Mouse (Mus musculus) liver, embryonic 12.5 days (tissue): ENCODE results near the gene Tpbpb. TPM values are rescaled to one million over a fixed set of nuclear protein-coding genes. Genes with fewer than 3 reads are reported as not detected.
"Not testable (repeated sequence)": the region's sequence is repeated elsewhere in the genome, so short reads cannot be mapped to it uniquely, and the experiment has no call there.

Source experiments
- ATAC-seq: fragments of 200-750 bp; cut with Nextera tagmentation; 2 replicates; pipeline ENCODE4 v1.8.0; 2017; ENCODE audit warnings: moderate number of reproducible peaks, mild to moderate bottlenecking, moderate library complexity
- H3K27ac ChIP-seq: fragments of 300-500 bp; sonication (generic); 2 replicates; pipeline ENCODE4 v1.5.1; 2016; ENCODE audit warnings: mild to moderate bottlenecking
- H3K27me3 ChIP-seq: fragments of 300-500 bp; sonication (generic); replicated peaks from 2 replicates; pipeline ENCODE4 v1.6.1; 2016; ENCODE audit warnings: mild to moderate bottlenecking, moderate library complexity
- H3K36me3 ChIP-seq: fragments of 300-500 bp; sonication (generic); 2 replicates; pipeline ENCODE4 v1.6.1; 2016; ENCODE audit warnings: mild to moderate bottlenecking, moderate library complexity
- H3K4me1 ChIP-seq: fragments of 300-500 bp; sonication (generic); 2 replicates; pipeline ENCODE4 v1.6.1; 2016
- H3K4me2 ChIP-seq: fragments of 300-500 bp; sonication (generic); 2 replicates; pipeline ENCODE4 v1.6.1; 2016; ENCODE audit warnings: mild to moderate bottlenecking, moderate library complexity
- H3K4me3 ChIP-seq: fragments of 300-500 bp; sonication (generic); 2 replicates; pipeline ENCODE4 v1.5.1; 2016; ENCODE audit warnings: mild to moderate bottlenecking, moderate library complexity
- H3K9ac ChIP-seq: fragments of 300-500 bp; sonication (generic); 2 replicates; pipeline ENCODE4 v1.6.1; 2016; ENCODE audit warnings: mild to moderate bottlenecking, moderate library complexity
- H3K9me3 ChIP-seq: fragments of 300-500 bp; sonication (generic); replicated peaks from 2 replicates; pipeline ENCODE4 v1.6.1; 2016; ENCODE audit warnings: mild to moderate bottlenecking, moderate library complexity
- WGBS: fragments of 180-500 bp; shearing (Covaris S2); methylation state at CpG from one replicate; pipeline ENCODE4 v1.1.7; 2016; ENCODE audit not compliant: insufficient replicate concordance; 5-methylcytosine and 5-hydroxymethylcytosine counted together
- polyA plus RNA-seq: library from polyadenylated mRNA; unstranded; fragments of >200 nt; fragmentation: Nextera tagmentation; extraction: Ambion mirVana; gene quantifications from 2 replicates; pipeline ENCODE4 v1.2.1, GENCODE M21; 2016

Tpbpb gene
- not detected in 2 replicates for polyA plus RNA-seq

- H3K36me3 ChIP-seq, H3K27ac ChIP-seq, ATAC-seq, H3K9ac ChIP-seq, H3K27me3 ChIP-seq, H3K4me1 ChIP-seq, H3K4me3 ChIP-seq, H3K4me2 ChIP-seq, H3K9me3 ChIP-seq: not testable (repeated sequence)
- WGBS, result 65% methylated on average over 2 of the region's 2 CpGs
Observed at GRCm38 (mm10) chr13:60904780-60905179, at the start of gene Tpbpb. Gene Tpbpb, minus strand, starts transcription at chr13:60904880.

GRCm38 (mm10) chr13:60941884-60942283 lies 37.2 kb upstream of the Tpbpb start, which contains the start of gene Tpbpa:
Gene Tpbpa, minus strand, starts transcription at chr13:60941984.
- not testable (repeated sequence) for H3K36me3 ChIP-seq, H3K4me2 ChIP-seq, H3K27ac ChIP-seq, H3K9ac ChIP-seq, H3K9me3 ChIP-seq, H3K4me3 ChIP-seq, H3K4me1 ChIP-seq, H3K27me3 ChIP-seq, ATAC-seq
- WGBS, result 55% methylated on average over 3 of the region's 3 CpGs

DNA sequence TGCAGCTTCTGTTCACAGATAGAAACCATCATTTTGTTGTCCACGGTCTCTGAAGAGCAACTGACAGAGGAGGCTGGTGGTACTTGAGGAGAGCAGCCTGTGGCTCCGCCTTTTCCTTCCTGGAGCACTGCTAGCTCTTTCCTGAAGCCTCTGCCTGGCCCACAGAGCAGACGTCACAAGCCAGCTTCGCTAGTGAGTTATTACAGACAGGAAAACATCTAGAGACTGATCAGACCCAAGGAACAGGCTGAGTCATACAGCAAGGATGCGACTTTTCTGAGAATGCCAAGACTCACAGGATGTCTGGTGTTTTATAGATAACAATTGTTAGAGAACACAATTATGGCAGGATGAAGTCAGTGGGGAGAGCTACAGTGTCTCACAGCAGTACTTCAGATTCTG lies 31.8 kb upstream of the Tpbpb start, which contains the start of the genes Gm49391 and Ctla2a:
Gene Gm49391 (minus strand): TSS at position 72 of the 402 bp plus-strand sequence.
Gene Ctla2a (minus strand): TSS at position 126 of the 402 bp plus-strand sequence.
- ATAC-seq, result peak; percentile 93
- H3K4me3 ChIP-seq, result no peak within 1 kb of the TSS
- no peaks in the 10 kb centered on the region for H3K4me1 ChIP-seq
- peak within 1 kb of the TSS; percentile 54; the same call in 1 of the 2 replicates for H3K27ac ChIP-seq
- H3K36me3 ChIP-seq, result no peaks in the 10 kb centered on the region
- no peak within 1 kb of the TSS for H3K4me2 ChIP-seq
- no peak within 1 kb of the TSS for H3K9ac ChIP-seq
- no peaks in the 10 kb centered on the region for H3K27me3 ChIP-seq
- WGBS, result 15% methylated on average over 5 of the region's 5 CpGs
- H3K9me3 ChIP-seq, result no peaks in the 10 kb centered on the region

DNA sequence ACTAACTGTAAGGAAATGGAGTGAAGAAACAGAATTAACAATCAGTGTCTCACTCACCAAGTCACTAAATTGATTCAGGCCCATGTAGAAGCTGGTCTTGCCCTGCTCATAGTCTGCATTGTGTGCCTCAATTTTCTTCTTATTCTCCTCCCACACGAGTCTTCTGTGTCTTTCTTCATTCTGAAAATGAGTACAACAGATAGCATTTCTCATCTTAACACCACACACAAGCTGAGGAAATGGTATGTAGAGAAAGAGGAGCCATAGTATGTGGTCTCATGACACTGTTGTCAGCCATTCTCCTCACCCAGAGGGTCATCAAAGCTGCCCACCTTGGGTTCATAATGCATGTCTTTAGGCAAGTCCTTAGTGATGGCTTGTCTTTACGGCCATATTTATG lies 30.8 kb upstream of the Tpbpb start, which contains the start of gene Gm49393:
Gene Gm49393 (minus strand): TSS at position 101 of the 400 bp plus-strand sequence.
- H3K9me3 ChIP-seq, H3K4me3 ChIP-seq, H3K4me1 ChIP-seq, H3K27ac ChIP-seq, H3K27me3 ChIP-seq, ATAC-seq, H3K4me2 ChIP-seq, H3K9ac ChIP-seq, H3K36me3 ChIP-seq: not testable (repeated sequence)
- 68% methylated on average over 2 of the region's 2 CpGs for WGBS

GRCm38 (mm10) chr13:60897328-60897727 lies 7.4 kb downstream of the Tpbpb start, which contains the start of gene Ctla2b:
Gene Ctla2b, minus strand, starts transcription at chr13:60897447.
- H3K4me3 ChIP-seq, result no peak within 1 kb of the TSS
- H3K9ac ChIP-seq, result no peak within 1 kb of the TSS
- 17% methylated on average over 3 of the region's 3 CpGs for WGBS
- ATAC-seq, result peak; percentile 85
- no peaks in the 10 kb centered on the region for H3K9me3 ChIP-seq
- no peaks in the 10 kb centered on the region for H3K27me3 ChIP-seq
- H3K4me2 ChIP-seq, result no peak within 1 kb of the TSS
- H3K4me1 ChIP-seq, result no peaks in the 10 kb centered on the region
- H3K36me3 ChIP-seq, result no peaks in the 10 kb centered on the region
- 0 out of 2 replicates have a peak within 1 kb of the TSS, but pooled peaks have one; percentile 20 for H3K27ac ChIP-seq

- H3K27ac ChIP-seq, result 0 out of 2 replicates have a peak within 1 kb of the TSS, but pooled peaks have one; percentile 20
- not testable (repeated sequence) for H3K4me1 ChIP-seq, H3K27me3 ChIP-seq, H3K9ac ChIP-seq, H3K9me3 ChIP-seq, H3K4me2 ChIP-seq, ATAC-seq, H3K36me3 ChIP-seq, H3K4me3 ChIP-seq
- 72% methylated on average over 8 of the region's 8 CpGs for WGBS
Observed at GRCm38 (mm10) chr13:60896794-60897193, 7.9 kb downstream of the Tpbpb start, which contains the start of gene Gm49392. Gene Gm49392, minus strand, starts transcription at chr13:60896894.

DNA sequence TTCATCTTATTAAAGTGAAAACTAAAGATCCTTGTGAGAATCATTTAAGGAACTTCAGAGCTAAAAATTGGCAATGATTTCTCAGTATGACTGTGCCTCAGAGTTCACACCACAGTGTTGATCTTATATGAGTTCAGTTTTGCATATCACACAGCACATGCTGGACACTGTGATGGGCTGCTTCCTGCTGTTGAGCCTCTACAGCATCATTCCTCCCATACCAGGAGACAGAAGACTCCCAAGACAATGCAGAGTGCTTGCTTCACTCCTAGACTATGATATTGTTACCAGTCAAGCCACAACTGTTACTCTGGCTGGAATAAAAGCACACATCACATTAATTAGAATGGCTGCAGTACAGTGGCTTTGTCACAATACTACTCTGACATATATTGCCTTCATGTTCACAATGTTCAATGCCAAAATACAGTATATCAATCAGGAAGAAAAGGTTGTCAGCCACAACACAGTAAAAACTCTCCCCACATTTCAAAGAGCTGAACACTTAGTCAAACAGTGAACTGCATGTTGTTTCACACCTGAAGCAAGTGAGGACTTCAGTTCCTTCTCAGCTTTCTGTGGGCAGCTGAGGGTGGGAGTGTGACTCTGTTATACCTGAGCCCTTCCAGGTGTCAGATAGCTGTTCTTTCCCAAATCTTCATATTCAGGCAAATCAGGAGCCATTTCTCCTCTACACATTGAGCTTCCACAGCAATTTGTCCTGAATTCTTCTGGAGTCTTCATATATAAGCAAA lies 9.1 kb downstream of the Tpbpb start:
- Histone ChIP-seq H3K36me3 (no peaks in the 10 kb centered on the region), H3K4me1 (no peaks in the 10 kb centered on the region), H3K9me3 (no peaks in the 10 kb centered on the region), H3K9ac (no peak overlapping the region), H3K27ac (no peak overlapping the region), H3K4me3 (no peak overlapping the region), H3K4me2 (no peak overlapping the region), H3K27me3 (no peaks in the 10 kb centered on the region)
- ATAC-seq, result no peak

DNA sequence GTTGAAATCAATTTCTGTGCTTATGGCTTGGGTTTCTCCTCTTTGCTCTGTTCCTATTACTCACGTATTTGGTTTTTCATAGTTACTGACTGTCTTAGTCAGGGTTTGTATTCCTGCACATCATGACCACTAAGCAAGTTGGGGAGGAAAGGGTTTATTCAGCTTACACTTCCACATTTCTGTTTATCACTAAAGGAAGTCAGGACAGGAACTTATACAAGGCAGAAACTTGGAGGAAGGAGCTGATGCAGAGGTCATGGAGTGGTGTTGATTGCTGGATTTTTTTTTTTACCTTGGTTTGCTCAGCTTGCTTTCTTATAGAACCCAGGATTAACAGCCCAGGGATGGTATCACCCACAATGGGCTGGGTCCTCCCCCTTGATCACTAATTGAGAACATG lies 12.4 kb downstream of the Tpbpb start:
- Histone ChIP-seq H3K9ac (no peak overlapping the region), H3K27ac (no peak overlapping the region), H3K9me3 (no peaks in the 10 kb centered on the region), H3K4me3 (no peak overlapping the region), H3K36me3 (no peaks in the 10 kb centered on the region), H3K4me2 (no peak overlapping the region), H3K27me3 (no peaks in the 10 kb centered on the region), H3K4me1 (no peaks in the 10 kb centered on the region)
- 41% methylated on average over 1 of the region's 1 CpGs for WGBS
- no peak for ATAC-seq

GRCm38 (mm10) chr13:60864281-60864680 lies 40.4 kb downstream of the Tpbpb start, which contains the start of gene 4930486L24Rik:
Gene 4930486L24Rik, minus strand, starts transcription at chr13:60864475.
- WGBS, result 46% methylated on average over 1 of the region's 1 CpGs
- H3K9ac ChIP-seq, result no peak within 1 kb of the TSS
- no peak within 1 kb of the TSS for H3K27ac ChIP-seq
- no peaks in the 10 kb centered on the region for H3K36me3 ChIP-seq
- no peak within 1 kb of the TSS for H3K4me3 ChIP-seq
- H3K27me3 ChIP-seq, result no peaks in the 10 kb centered on the region
- H3K9me3 ChIP-seq, result no peaks in the 10 kb centered on the region
- H3K4me2 ChIP-seq, result no peak within 1 kb of the TSS
- H3K4me1 ChIP-seq, result no peaks in the 10 kb centered on the region
- no peak for ATAC-seq

Other genes starting within 250 kb of the Tpbpb start
- not detected in 2 replicates for gene BC051665, start 118.5 kb downstream of the Tpbpb start, polyA plus RNA-seq
- not detected in 2 replicates for gene Ctsll3, start 102.0 kb downstream of the Tpbpb start, polyA plus RNA-seq
- gene 4930486L24Rik, start 40.4 kb downstream of the Tpbpb start, polyA plus RNA-seq, result not detected in 2 replicates
- 0.11 and 0.45 TPM in 2 replicates for gene Gm49392, start 8.0 kb downstream of the Tpbpb start, polyA plus RNA-seq
- gene Ctla2b, start 7.4 kb downstream of the Tpbpb start, polyA plus RNA-seq, result 7.2 and 9.1 TPM in 2 replicates
- 0.32 TPM in 1 of 2 replicates, not detected in the other for gene Gm49393, start 30.7 kb upstream of the Tpbpb start, polyA plus RNA-seq
- 1.2 and 3.7 TPM in 2 replicates for gene Gm49391, start 31.7 kb upstream of the Tpbpb start, polyA plus RNA-seq
- gene Ctla2a, start 31.7 kb upstream of the Tpbpb start, polyA plus RNA-seq, result 50.5 and 53.0 TPM in 2 replicates
- not detected in 2 replicates for gene Tpbpa, start 37.1 kb upstream of the Tpbpb start, polyA plus RNA-seq
- gene Ctsj, start 101.1 kb upstream of the Tpbpb start, polyA plus RNA-seq, result 0.23 TPM in 1 of 2 replicates, not detected in the other
- not detected in 2 replicates for gene Ctsq, start 135.8 kb upstream of the Tpbpb start, polyA plus RNA-seq